Mouse (Mus musculus): ENCODE data around the gene St6galnac4. TPM values are rescaled to one million over a fixed set of nuclear protein-coding genes. Genes with fewer than 3 reads are reported as not detected.

St6galnac4 gene
- total and polyA plus RNA-seq, 2 experiments, result 0.74 to 2.2 TPM

- no peaks in the 10 kb centered on the region for H3K27me3 ChIP-seq (ENCODE audit: control insufficient read depth, insufficient read depth, low read length)
- H3K4me1 ChIP-seq (ENCODE audit: control insufficient read depth, insufficient read depth, low read length), result no peaks in the 10 kb centered on the region
- H3K9ac ChIP-seq (ENCODE audit: low read depth, low read length), result no peak overlapping the region
- H3K36me3 ChIP-seq (ENCODE audit: control insufficient read depth, insufficient read depth, low read length), result no peaks in the 10 kb centered on the region
- no peak for TF ChIP-seq POLR2A (IDR thresholded peaks at IDR 0.05; ENCODE audit: extremely low read depth, insufficient read depth, low read length)
- H3K4me3 ChIP-seq (ENCODE audit: insufficient read depth, low read depth, low read length), result no peak overlapping the region
- no peak for DNase-seq (ENCODE audit: extremely low read depth, low read depth, low spot score)
- no peaks in the 10 kb centered on the region for H3K79me2 ChIP-seq (ENCODE audit: control insufficient read depth, insufficient read depth, low read length)
- H3K27ac ChIP-seq (replicated peaks; ENCODE audit: insufficient read depth, low read depth, low read length), result no peak overlapping the region
- 91% methylated on average over 5 of the region's 5 CpGs for WGBS
Measured at GRCm38 (mm10) chr2:32597699-32598098, 10.8 kb downstream of the St6galnac4 start.

GRCm38 (mm10) chr2:32598506-32598905 is 11.6 kb downstream of the St6galnac4 start:
- TF ChIP-seq CTCF (IDR thresholded peaks at IDR 0.05; ENCODE audit: low read depth, low read length) (no peak), POLR2A (IDR thresholded peaks at IDR 0.05; ENCODE audit: extremely low read depth, insufficient read depth, low read length) (no peak)
- H3K27ac ChIP-seq (replicated peaks; ENCODE audit: insufficient read depth, low read depth, low read length), result no peak overlapping the region
- H3K4me3 ChIP-seq (ENCODE audit: insufficient read depth, low read depth, low read length), result no peak overlapping the region
- H3K36me3 ChIP-seq (ENCODE audit: control insufficient read depth, insufficient read depth, low read length), result no peaks in the 10 kb centered on the region
- no peaks in the 10 kb centered on the region for H3K4me1 ChIP-seq (ENCODE audit: control insufficient read depth, insufficient read depth, low read length)
- no peaks in the 10 kb centered on the region for H3K27me3 ChIP-seq (ENCODE audit: control insufficient read depth, insufficient read depth, low read length)
- DNase-seq (ENCODE audit: extremely low read depth, low read depth, low spot score), result no peak
- no peaks in the 10 kb centered on the region for H3K79me2 ChIP-seq (ENCODE audit: control insufficient read depth, insufficient read depth, low read length)
- no peak overlapping the region for H3K9ac ChIP-seq (ENCODE audit: low read depth, low read length)
- WGBS, result 82% methylated on average over 8 of the region's 8 CpGs

DNA sequence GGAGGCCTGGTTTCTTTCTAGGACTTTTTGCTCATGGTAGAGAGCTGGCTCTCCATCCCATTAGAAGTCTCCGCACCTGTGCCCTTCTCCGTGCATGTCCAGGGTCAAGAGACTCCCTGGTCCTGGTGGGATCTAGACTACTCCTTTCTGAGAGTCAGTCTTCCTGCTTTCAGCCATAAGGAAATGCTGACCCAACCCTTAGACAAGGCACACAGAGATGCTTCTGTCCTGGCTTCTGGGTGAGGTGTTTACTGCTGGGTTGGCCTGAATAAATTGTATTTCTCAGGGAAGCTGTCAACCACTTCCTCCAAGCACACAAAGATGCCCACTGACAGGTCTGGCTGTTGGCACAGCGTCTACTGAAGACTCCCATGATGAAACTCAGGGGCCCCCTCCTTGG is 12.5 kb downstream of the St6galnac4 start, which contains the start of gene St6galnac6:
TSS of gene St6galnac6 (plus strand) at position 301 of the 400 bp plus-strand sequence.
- Histone ChIP-seq H3K4me1 (ENCODE audit: control insufficient read depth, insufficient read depth, low read length) (no peaks in the 10 kb centered on the region), H3K36me3 (ENCODE audit: control insufficient read depth, insufficient read depth, low read length) (no peaks in the 10 kb centered on the region), H3K27me3 (ENCODE audit: control insufficient read depth, insufficient read depth, low read length) (no peaks in the 10 kb centered on the region), H3K9ac (ENCODE audit: low read depth, low read length) (no peak within 1 kb of the TSS), H3K79me2 (ENCODE audit: control insufficient read depth, insufficient read depth, low read length) (no peaks in the 10 kb centered on the region), H3K4me3 (ENCODE audit: insufficient read depth, low read depth, low read length) (no peak within 1 kb of the TSS), H3K27ac (replicated peaks; ENCODE audit: insufficient read depth, low read depth, low read length) (no peak within 1 kb of the TSS)
- TF ChIP-seq POLR2A (IDR thresholded peaks at IDR 0.05; ENCODE audit: extremely low read depth, insufficient read depth, low read length) (no peak), CTCF (IDR thresholded peaks at IDR 0.05; ENCODE audit: low read depth, low read length) (no peak)
- WGBS, result 94% methylated on average over 3 of the region's 3 CpGs
- DNase-seq (ENCODE audit: extremely low read depth, low read depth, low spot score), result no peak

GRCm38 (mm10) chr2:32601417-32602065 is 14.6 kb downstream of the St6galnac4 start:
- 43% methylated on average over 8 of the region's 8 CpGs for WGBS
- H3K79me2 ChIP-seq (ENCODE audit: control insufficient read depth, insufficient read depth, low read length), result no peaks in the 10 kb centered on the region
- H3K36me3 ChIP-seq (ENCODE audit: control insufficient read depth, insufficient read depth, low read length), result no peaks in the 10 kb centered on the region
- no peaks in the 10 kb centered on the region for H3K4me1 ChIP-seq (ENCODE audit: control insufficient read depth, insufficient read depth, low read length)
- H3K27ac ChIP-seq (replicated peaks; ENCODE audit: insufficient read depth, low read depth, low read length), result no peak overlapping the region
- DNase-seq (ENCODE audit: extremely low read depth, low read depth, low spot score), result no peak
- no peak overlapping the region for H3K4me3 ChIP-seq (ENCODE audit: insufficient read depth, low read depth, low read length)
- H3K27me3 ChIP-seq (ENCODE audit: control insufficient read depth, insufficient read depth, low read length), result no peaks in the 10 kb centered on the region
- H3K9ac ChIP-seq (ENCODE audit: low read depth, low read length), result no peak overlapping the region
- TF ChIP-seq POLR2A (IDR thresholded peaks at IDR 0.05; ENCODE audit: extremely low read depth, insufficient read depth, low read length), result no peak
- peak; percentile 79 for TF ChIP-seq CTCF (IDR thresholded peaks at IDR 0.05; ENCODE audit: low read depth, low read length)

GRCm38 (mm10) chr2:32602600-32603054 is 15.7 kb downstream of the St6galnac4 start:
- H3K27ac ChIP-seq (replicated peaks; ENCODE audit: insufficient read depth, low read depth, low read length), result no peak overlapping the region
- peaks cover 3% of the 10 kb centered on the region; the same call in 1 of the 2 replicates for H3K4me1 ChIP-seq (ENCODE audit: control insufficient read depth, insufficient read depth, low read length)
- DNase-seq (ENCODE audit: extremely low read depth, low read depth, low spot score), result peak; percentile 59

DNA sequence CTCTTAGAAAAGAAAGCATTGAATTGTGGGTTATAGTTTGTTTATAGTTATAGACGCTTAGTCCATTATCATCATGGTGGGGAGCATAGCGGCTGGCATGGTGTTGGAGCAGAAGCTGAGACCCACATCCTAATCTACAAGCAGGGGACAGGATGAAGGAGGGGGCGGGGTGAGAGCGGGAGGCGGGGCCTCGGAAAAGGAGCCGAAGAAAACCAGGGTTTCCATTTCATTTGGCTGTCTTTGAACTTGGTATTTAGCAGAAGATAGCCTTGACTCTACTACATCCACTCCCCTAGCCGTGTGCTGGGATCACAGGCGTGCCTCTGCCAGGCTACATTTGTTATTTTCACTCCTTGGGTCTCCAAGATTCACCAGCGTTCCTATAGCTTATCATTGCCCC is 17.7 kb downstream of the St6galnac4 start:
- no peak overlapping the region for H3K4me3 ChIP-seq (ENCODE audit: insufficient read depth, low read depth, low read length)
- H3K36me3 ChIP-seq (ENCODE audit: control insufficient read depth, insufficient read depth, low read length), result no peaks in the 10 kb centered on the region
- no peaks in the 10 kb centered on the region for H3K27me3 ChIP-seq (ENCODE audit: control insufficient read depth, insufficient read depth, low read length)
- no peaks in the 10 kb centered on the region for H3K79me2 ChIP-seq (ENCODE audit: control insufficient read depth, insufficient read depth, low read length)
- TF ChIP-seq CTCF (IDR thresholded peaks at IDR 0.05; ENCODE audit: low read depth, low read length) (no peak), POLR2A (IDR thresholded peaks at IDR 0.05; ENCODE audit: extremely low read depth, insufficient read depth, low read length) (no peak)
- H3K4me1 ChIP-seq (ENCODE audit: control insufficient read depth, insufficient read depth, low read length), result peaks cover 6% of the 10 kb centered on the region; the same call in 1 of the 2 replicates
- no peak overlapping the region for H3K27ac ChIP-seq (replicated peaks; ENCODE audit: insufficient read depth, low read depth, low read length)
- whole genome bisulfite sequencing, result 59% methylated on average over 10 of the region's 10 CpGs
- DNase-seq (ENCODE audit: extremely low read depth, low read depth, low spot score), result no peak
- H3K9ac ChIP-seq (ENCODE audit: low read depth, low read length), result no peak overlapping the region

More at GRCm38 (mm10) chr2:32602600-32603054, 15.7 kb downstream of the St6galnac4 start:
- WGBS, result 5% methylated on average over 11 of the region's 11 CpGs
- Histone ChIP-seq H3K4me3 (ENCODE audit: insufficient read depth, low read depth, low read length) (0 out of 2 replicates have a peak overlapping the region, but pooled peaks have one; percentile 18), H3K79me2 (ENCODE audit: control insufficient read depth, insufficient read depth, low read length) (no peaks in the 10 kb centered on the region), H3K27me3 (ENCODE audit: control insufficient read depth, insufficient read depth, low read length) (no peaks in the 10 kb centered on the region), H3K36me3 (ENCODE audit: control insufficient read depth, insufficient read depth, low read length) (no peaks in the 10 kb centered on the region), H3K9ac (ENCODE audit: low read depth, low read length) (no peak overlapping the region)
- TF ChIP-seq CTCF (IDR thresholded peaks at IDR 0.05; ENCODE audit: low read depth, low read length) (peak; percentile 97), POLR2A (IDR thresholded peaks at IDR 0.05; ENCODE audit: extremely low read depth, insufficient read depth, low read length) (no peak)
